Mouse (Mus musculus) small intestine, adult 2 months (tissue): Measurements from ENCODE around the gene Cdk5rap1. TPM values are rescaled to one million over a fixed set of nuclear protein-coding genes. Genes with fewer than 3 reads are reported as not detected.
"Not testable (repeated sequence)": the region's sequence is repeated elsewhere in the genome, so short reads cannot be mapped to it uniquely, and the experiment has no call there.

Source experiments
- H3K27ac ChIP-seq: fragments of 200-500 bp; 2 replicates; pipeline ENCODE4 v1.5.1; 2012; ENCODE audit warnings: low read depth, low read length, control low read depth, inconsistent platforms; ENCODE audit not compliant: insufficient read depth
- H3K27me3 ChIP-seq: fragments of 200-500 bp; 2 replicates; pipeline ENCODE4 v1.6.1; 2012; ENCODE audit warnings: mild to moderate bottlenecking, moderate library complexity, low read length, inconsistent platforms; ENCODE audit not compliant: control insufficient read depth, insufficient read depth
- H3K36me3 ChIP-seq: fragments of 200-500 bp; 2 replicates; pipeline ENCODE4 v1.6.1; 2012; ENCODE audit warnings: mild to moderate bottlenecking, low read length, control low read depth, inconsistent platforms; ENCODE audit not compliant: control insufficient read depth, insufficient read depth
- H3K4me1 ChIP-seq: fragments of 200-500 bp; 2 replicates; pipeline ENCODE4 v1.6.1; 2012; ENCODE audit warnings: low read length, inconsistent platforms, mixed read lengths; ENCODE audit not compliant: control insufficient read depth, insufficient read depth, insufficient read length
- H3K4me3 ChIP-seq: fragments of 200-500 bp; 2 replicates; pipeline ENCODE4 v1.5.1; 2012; ENCODE audit warnings: low read depth, mild to moderate bottlenecking, control low read depth, inconsistent platforms, low read length, moderate library complexity
- CTCF ChIP-seq: fragments of 200-500 bp; IDR thresholded peaks from 2 replicates; pipeline ENCODE4 v1.5.1; 2012; ENCODE audit warnings: low read depth, mild to moderate bottlenecking, control low read depth, inconsistent platforms, low read length, moderate library complexity, mixed read lengths; ENCODE audit not compliant: insufficient replicate concordance, insufficient read length; ENCODE audit errors: extremely low read depth
- POLR2A ChIP-seq: fragments of 200-500 bp; IDR thresholded peaks from 2 replicates; pipeline ENCODE4 v1.6.1; 2012; ENCODE audit warnings: low read depth, mild to moderate bottlenecking, control low read depth, inconsistent platforms, low read length, moderate library complexity
- WGBS: fragments of 180-500 bp; shearing (Covaris S2); methylation state at CpG from one replicate; pipeline ENCODE4 v1.1.7; 2018; 5-methylcytosine and 5-hydroxymethylcytosine counted together
- polyA plus RNA-seq: library from polyadenylated mRNA; depleted of rRNA; stranded (reverse); fragments of >200 nt; gene quantifications from 2 replicates; pipeline ENCODE4 v1.2.3, GENCODE M21; 2012; rRNA removed

Gene Cdk5rap1
- polyA plus RNA-seq, 1 experiment = 5.4 TPM

DNA sequence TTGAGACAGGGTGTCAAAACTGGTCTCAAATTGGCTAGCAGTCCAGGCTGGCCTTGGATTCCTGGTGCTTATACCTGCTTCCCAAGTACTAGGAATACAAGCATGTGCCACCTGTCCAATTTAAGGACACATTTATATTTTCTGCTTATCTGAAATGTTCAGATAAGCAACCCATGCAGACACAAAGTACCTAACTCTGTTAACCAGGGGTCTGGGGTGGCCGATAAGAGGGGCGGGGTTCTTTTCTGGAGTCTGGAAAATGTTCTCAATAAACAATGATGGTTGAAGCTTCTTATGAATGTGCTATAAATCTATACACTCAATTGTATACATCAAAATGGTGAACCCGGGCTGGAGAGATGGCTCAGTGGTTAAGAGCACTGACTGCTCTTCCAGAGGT, 46.0 kb downstream of the Cdk5rap1 start:
- no peaks in the 10 kb centered on the region for H3K4me1 ChIP-seq
- H3K27me3 ChIP-seq = no peaks in the 10 kb centered on the region
- no peaks in the 10 kb centered on the region for H3K36me3 ChIP-seq
- TF ChIP-seq CTCF (no peak), POLR2A (no peak)
- H3K27ac ChIP-seq = no peak overlapping the region
- H3K4me3 ChIP-seq = no peak overlapping the region
- 52% methylated on average over 3 of the region's 3 CpGs for WGBS

DNA sequence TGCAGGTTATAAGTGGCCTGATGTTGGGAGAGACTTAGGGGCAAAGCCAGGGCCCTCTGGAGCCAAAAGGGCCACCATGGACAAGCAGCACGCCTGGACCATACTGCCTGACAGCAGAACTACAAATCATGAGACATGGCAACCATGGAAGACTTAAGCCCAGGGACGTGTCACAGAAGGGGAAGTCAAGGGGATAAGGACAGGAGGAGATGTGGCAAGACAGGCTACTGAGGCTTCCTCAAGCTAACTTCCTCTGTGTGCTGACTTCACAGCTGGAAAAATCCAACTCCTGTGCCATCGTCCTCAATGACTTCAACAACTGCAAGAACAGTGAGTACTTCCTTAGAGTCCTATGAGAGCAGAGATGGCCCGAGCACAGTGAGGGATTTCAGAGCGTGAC, 59.0 kb downstream of the Cdk5rap1 start:
- H3K36me3 ChIP-seq, H3K4me1 ChIP-seq, H3K4me3 ChIP-seq, H3K27ac ChIP-seq, H3K27me3 ChIP-seq: not testable (repeated sequence)
- 67% methylated on average over 5 of the region's 5 CpGs for WGBS

DNA sequence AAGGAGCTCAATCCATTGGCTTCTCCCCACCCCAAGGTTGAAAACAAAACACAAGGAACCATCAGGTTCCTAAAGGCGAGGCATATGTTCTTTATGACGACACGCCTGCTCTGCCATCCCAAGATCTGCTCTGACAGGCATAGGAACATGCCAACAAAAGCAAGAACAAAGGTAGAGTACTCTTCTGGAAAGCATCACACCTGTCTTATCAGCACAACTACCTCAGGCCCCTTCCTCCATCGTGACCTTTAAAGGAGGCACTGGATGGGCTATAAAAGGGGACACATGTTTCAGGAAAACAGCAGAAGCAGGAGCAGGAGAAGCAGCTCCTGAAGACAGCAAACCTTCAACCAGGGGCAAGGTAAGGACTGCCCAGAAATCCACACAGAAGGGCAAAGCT, 65.9 kb downstream of the Cdk5rap1 start, which contains the start of gene Bpifb9b:
Gene Bpifb9b (plus strand): TSS at position 301 of the 400 bp plus-strand sequence.
- WGBS = 72% methylated on average over 4 of the region's 4 CpGs
- not testable (repeated sequence) for H3K27me3 ChIP-seq, H3K27ac ChIP-seq

DNA sequence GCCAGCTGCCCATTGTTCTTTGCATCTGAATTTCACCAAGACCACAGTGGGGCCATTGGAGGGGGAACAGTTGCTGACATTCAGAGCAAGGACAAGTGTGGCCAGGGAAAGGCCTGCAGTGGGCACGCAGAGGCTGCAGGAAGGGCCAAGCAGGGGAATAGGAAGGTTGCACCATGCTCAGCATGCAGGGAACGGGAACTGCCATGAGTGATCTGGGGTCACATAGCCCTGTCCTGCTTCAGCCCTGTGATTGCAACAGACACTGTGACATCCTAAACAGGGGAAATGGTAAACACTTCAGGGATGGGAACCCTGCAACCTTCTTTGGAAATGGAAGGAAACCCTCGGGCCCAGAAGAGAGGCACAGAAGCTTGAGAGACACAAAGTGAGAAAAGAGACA, 68.2 kb downstream of the Cdk5rap1 start:
- not testable (repeated sequence) for H3K4me3 ChIP-seq, H3K27ac ChIP-seq, H3K4me1 ChIP-seq, H3K36me3 ChIP-seq, H3K27me3 ChIP-seq
- 80% methylated on average over 1 of the region's 3 CpGs for WGBS

More for the DNA sequence above, 65.9 kb downstream of the Cdk5rap1 start, which contains the start of gene Bpifb9b:
- H3K4me1 ChIP-seq, H3K36me3 ChIP-seq, H3K4me3 ChIP-seq: not testable (repeated sequence)

DNA sequence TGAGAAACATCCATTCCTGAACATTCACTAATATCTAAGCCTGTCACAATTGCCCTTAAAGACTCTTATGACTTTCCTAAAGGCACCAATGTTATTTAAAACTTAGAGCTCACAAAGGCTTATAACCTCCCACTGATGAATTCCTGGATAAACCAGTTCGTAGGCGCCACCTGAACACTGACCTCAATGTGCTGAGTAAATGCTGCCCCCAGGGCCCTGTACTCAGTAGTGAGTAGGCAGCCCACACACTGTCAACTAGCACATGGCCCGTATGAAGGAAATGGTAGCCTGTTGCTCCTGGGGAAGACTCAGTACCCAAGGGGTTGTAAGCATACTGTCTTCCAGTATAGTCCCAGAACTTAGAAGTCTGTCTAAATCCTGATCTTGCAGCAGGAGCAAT, 71.0 kb downstream of the Cdk5rap1 start:
- 93% methylated on average over 3 of the region's 3 CpGs for WGBS

DNA sequence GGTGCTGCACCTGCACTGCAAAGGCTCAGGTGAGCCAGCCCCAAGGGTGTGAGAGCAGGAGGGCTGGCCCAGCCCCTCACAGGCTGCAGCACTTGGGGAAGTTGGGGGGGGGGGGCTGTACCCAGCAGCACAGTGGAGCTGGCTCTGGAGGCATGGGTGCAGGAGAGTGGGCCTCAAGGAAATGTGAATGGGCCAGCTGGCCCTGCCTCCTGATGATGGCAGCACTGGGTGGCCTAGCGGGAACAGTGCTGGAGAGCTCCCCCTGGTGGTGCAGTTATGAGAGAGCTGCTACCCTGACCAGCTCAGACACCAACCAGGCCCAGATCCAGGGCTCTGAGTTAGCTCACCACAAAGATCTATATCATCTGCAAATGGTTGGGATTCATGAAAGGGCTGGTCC, 72.3 kb downstream of the Cdk5rap1 start:
- Histone ChIP-seq H3K36me3 (no peaks in the 10 kb centered on the region), H3K4me3 (no peak overlapping the region), H3K4me1 (no peaks in the 10 kb centered on the region), H3K27me3 (no peaks in the 10 kb centered on the region), H3K27ac (no peak overlapping the region)
- TF ChIP-seq CTCF (peak; percentile 84), POLR2A (no peak)
- 6% methylated on average over 1 of the region's 1 CpGs for WGBS

More for the DNA sequence above, 71.0 kb downstream of the Cdk5rap1 start:
- H3K27me3 ChIP-seq = no peaks in the 10 kb centered on the region
- H3K36me3 ChIP-seq = no peaks in the 10 kb centered on the region
- H3K4me3 ChIP-seq = no peak overlapping the region
- no peaks in the 10 kb centered on the region for H3K4me1 ChIP-seq
- TF ChIP-seq CTCF (no peak), POLR2A (no peak)
- H3K27ac ChIP-seq = no peak overlapping the region

DNA sequence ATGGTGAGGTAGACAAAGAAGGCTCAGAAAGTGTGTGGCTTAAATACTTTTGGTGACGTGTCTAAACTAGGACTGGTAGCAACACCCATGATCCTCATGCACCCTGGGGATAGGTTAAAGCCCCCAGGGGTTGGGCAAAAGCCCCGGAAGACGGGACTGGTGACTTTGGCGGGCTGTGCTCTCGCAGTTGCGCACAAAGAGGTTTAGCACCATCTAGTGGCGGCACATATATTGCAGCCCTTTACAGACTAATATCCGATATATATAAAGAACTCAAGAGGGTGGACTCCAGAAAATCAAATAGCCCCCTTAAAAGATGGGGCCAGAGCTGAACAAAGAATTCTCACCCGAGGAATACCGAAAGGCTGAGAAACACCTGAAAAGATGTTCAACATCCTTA, 78.1 kb downstream of the Cdk5rap1 start:
- not testable (repeated sequence) for H3K27ac ChIP-seq, H3K4me3 ChIP-seq, H3K27me3 ChIP-seq, H3K36me3 ChIP-seq, H3K4me1 ChIP-seq
- 3% methylated on average over 10 of the region's 10 CpGs for WGBS
- TF ChIP-seq CTCF = peak; percentile 46; the same call in 1 of the 2 replicates

DNA sequence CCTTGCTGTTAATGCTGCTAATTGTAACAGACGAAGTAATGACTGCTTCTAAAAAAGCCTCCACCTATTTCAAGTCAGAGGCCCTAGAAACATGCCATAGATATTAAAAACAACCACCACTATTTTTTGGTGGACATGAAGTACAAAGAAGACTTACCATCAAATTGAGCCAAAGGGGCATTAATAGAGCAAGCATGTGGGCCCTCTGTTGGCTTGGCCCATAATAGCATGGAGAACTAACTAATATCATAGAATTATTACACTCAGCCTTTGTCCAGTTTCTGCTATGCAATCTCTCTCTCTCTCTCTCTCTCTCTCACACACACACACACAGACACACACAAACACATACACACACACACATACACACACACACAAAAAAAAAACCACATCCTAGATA, 80.0 kb downstream of the Cdk5rap1 start:
- H3K27me3 ChIP-seq = no peaks in the 10 kb centered on the region
- H3K4me1 ChIP-seq = no peaks in the 10 kb centered on the region
- H3K4me3 ChIP-seq = no peak overlapping the region
- no peak for TF ChIP-seq CTCF
- TF ChIP-seq POLR2A = no peak
- H3K27ac ChIP-seq = no peak overlapping the region
- 83% methylated on average over 1 of the region's 1 CpGs for WGBS
- no peaks in the 10 kb centered on the region for H3K36me3 ChIP-seq

DNA sequence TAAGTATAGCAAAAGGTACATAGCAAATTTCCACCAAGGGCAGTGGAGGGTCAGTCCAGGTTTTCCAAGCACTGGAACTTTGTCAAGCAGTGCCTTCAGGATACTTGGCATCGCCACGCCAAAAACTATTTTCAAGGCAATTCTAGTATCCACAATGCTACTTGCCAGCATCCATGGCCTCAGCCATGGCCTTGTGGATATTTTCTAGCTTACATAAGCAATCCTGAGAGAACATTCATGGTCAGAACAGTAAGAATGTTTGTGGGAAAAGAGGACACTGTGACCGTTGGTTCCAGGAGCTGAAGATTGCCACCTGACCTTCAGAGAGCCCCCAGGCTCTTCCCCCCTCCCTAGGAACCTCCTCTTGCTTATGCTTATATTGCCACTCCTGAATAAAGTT, 80.9 kb downstream of the Cdk5rap1 start:
- H3K4me1 ChIP-seq, H3K36me3 ChIP-seq, H3K27ac ChIP-seq, H3K4me3 ChIP-seq, H3K27me3 ChIP-seq: not testable (repeated sequence)
- 82% methylated on average over 3 of the region's 3 CpGs for WGBS

Other genes with a start within 250 kb of the Cdk5rap1 start
- not detected in 2 replicates for gene Bpifa3, start 242.7 kb downstream of the Cdk5rap1 start, polyA plus RNA-seq
- gene Bpifa1, start 230.1 kb downstream of the Cdk5rap1 start, polyA plus RNA-seq = not detected in 2 replicates
- gene Bpifa5, start 210.4 kb downstream of the Cdk5rap1 start, polyA plus RNA-seq = not detected in 2 replicates
- gene Bpifb1, start 182.2 kb downstream of the Cdk5rap1 start, polyA plus RNA-seq = 2.7 TPM in 1 of 2 replicates, not detected in the other
- 0.09 TPM in 1 of 2 replicates, not detected in the other for gene Bpifb5, start 149.3 kb downstream of the Cdk5rap1 start, polyA plus RNA-seq
- not detected in 2 replicates for gene Bpifb9a, start 115.2 kb downstream of the Cdk5rap1 start, polyA plus RNA-seq
- not detected in 2 replicates for gene Bpifb9b, start 65.8 kb downstream of the Cdk5rap1 start, polyA plus RNA-seq
- gene Snta1, start 35.1 kb upstream of the Cdk5rap1 start, polyA plus RNA-seq = 12.0 and 27.5 TPM in 2 replicates
- gene Cbfa2t2, start 63.5 kb upstream of the Cdk5rap1 start, polyA plus RNA-seq = 3.6 and 9.8 TPM in 2 replicates
- 0.32 and 0.47 TPM in 2 replicates for gene 1700003F12Rik, start 174.1 kb upstream of the Cdk5rap1 start, polyA plus RNA-seq
- not detected in 2 replicates for gene Actl10, start 178.8 kb upstream of the Cdk5rap1 start, polyA plus RNA-seq
- 0.24 TPM in 1 of 2 replicates, not detected in the other for gene Necab3, start 185.9 kb upstream of the Cdk5rap1 start, polyA plus RNA-seq
- 7.1 and 14.5 TPM in 2 replicates for gene E2f1, start 196.9 kb upstream of the Cdk5rap1 start, polyA plus RNA-seq
- 21.4 and 28.8 TPM in 2 replicates for gene Pxmp4, start 230.7 kb upstream of the Cdk5rap1 start, polyA plus RNA-seq
- gene Zfp341, start 240.3 kb upstream of the Cdk5rap1 start, polyA plus RNA-seq = 2.6 and 4.7 TPM in 2 replicates
- gene 4930519P11Rik, start 240.4 kb upstream of the Cdk5rap1 start, polyA plus RNA-seq = 0.46 and 1.6 TPM in 2 replicates